Mouse (Mus musculus) megakaryocyte, embryonic 14.5 days (primary cell): ENCODE results near the gene Uba1.

Source experiments
- FLI1 ChIP-seq: IDR thresholded peaks from 2 replicates; pipeline ENCODE4 v1.6.1; 2012; ENCODE audit warnings: low read length, inconsistent platforms, mixed read lengths
- GATA1 ChIP-seq: IDR thresholded peaks from 3 replicates; pipeline ENCODE4 v1.6.1; 2012; ENCODE audit warnings: mixed read lengths, low read length, inconsistent platforms, borderline replicate concordance

- TF ChIP-seq FLI1 (no peak), GATA1 (no peak)
Measured at GRCm38 (mm10) chrX:20638141-20638540, 20.0 kb upstream of the Uba1 start.
